In genomic region chr13:32850668-32851404, GRCm38 (mm10) we compare ENCODE assay signal across 9 mouse cellular contexts. TPM values are rescaled to one million over a fixed set of nuclear protein-coding genes. Genes with fewer than 3 reads are reported as not detected.
DNase-seq lines count a peak whose midpoint lies in the region; ATAC-seq and TF ChIP-seq lines count a peak whose summit lies in the region.
"Had no signal": no experiment of that assay in that cellular context is flagged by ENCODE, and none has a peak within 500 bp of the region (broad histone marks: within the 10 kb centered on the region; RNA-seq: fewer than 3 reads in every experiment).

TSS of gene Serpinb1a (minus strand) at chr13:32851185.

- H3K9me3 ChIP-seq in liver, embryonic 14.5 days (ENCODE audit: control insufficient read depth, low read length), result no peaks in the 10 kb centered on the region

- TF ChIP-seq POLR2A in embryonic fibroblast, embryonic 13.5 days (IDR thresholded peaks at IDR 0.05; ENCODE audit: low read depth, low read length), result peak; percentile 62
- TF ChIP-seq POLR2A in spleen, adult 2 months (IDR thresholded peaks at IDR 0.05; ENCODE audit: low read depth, low read length), result peak; percentile 95

- no peak for TF ChIP-seq CTCF in embryonic fibroblast, embryonic 13.5 days (IDR thresholded peaks at IDR 0.05; ENCODE audit: borderline replicate concordance, insufficient read depth, low read length)
- TF ChIP-seq CTCF in liver, embryonic 14.5 days (IDR thresholded peaks at IDR 0.05; ENCODE audit: low read depth), result no peak
- TF ChIP-seq CTCF in spleen, adult 2 months (IDR thresholded peaks at IDR 0.05; ENCODE audit: extremely low read depth, insufficient read depth, insufficient read length, insufficient replicate concordance), result no peak

- no peaks in the 10 kb centered on the region for H3K27me3 ChIP-seq in liver, embryonic 14.5 days (ENCODE audit: control insufficient read depth, insufficient read depth, low read length)
- no peaks in the 10 kb centered on the region for H3K27me3 ChIP-seq in spleen, adult 2 months (ENCODE audit: control insufficient read depth, insufficient read depth, low read length)

- H3K27ac ChIP-seq in embryonic fibroblast, embryonic 13.5 days (ENCODE audit: insufficient read depth, low read length), result no peak within 1 kb of the TSS
- no peak within 1 kb of the TSS for H3K27ac ChIP-seq in liver, embryonic 14.5 days
- H3K27ac ChIP-seq in spleen, adult 2 months (ENCODE audit: insufficient read depth, low read length), result peak within 1 kb of the TSS; percentile 87

- no peak within 1 kb of the TSS for H3K4me3 ChIP-seq in embryonic fibroblast, embryonic 13.5 days (ENCODE audit: insufficient read depth, low read length)
- H3K4me3 ChIP-seq in liver, embryonic 14.5 days (ENCODE audit: insufficient read depth in 1 of 2, low read depth in 2 of 2, low read length in 2 of 2), result peak within 1 kb of the TSS in 1 of 2 experiments; percentile 13; a peak in 1 of 4 replicates
- H3K4me3 ChIP-seq in spleen, adult 2 months (ENCODE audit: extremely low read depth, insufficient read depth, insufficient read length), result peak within 1 kb of the TSS; percentile 71
- H3K4me3 ChIP-seq: erythroblast, embryonic 14.5 days had no signal

- DNase-seq in adipocyte (ENCODE audit: low spot score), result peak; percentile 72
- no peak for DNase-seq in liver, embryonic 14.5 days (ENCODE audit: low read depth in 3 of 3, low spot score in 3 of 3)
- DNase-seq in spleen, adult 2 months (ENCODE audit: low read depth in 1 of 2, low spot score in 2 of 2), result peak; percentile 35 to 78
- DNase-seq in left cerebral cortex, adult 11 months (ENCODE audit: low spot score), result no peak
- no peak for DNase-seq in layer of hippocampus, adult 8-10 months (ENCODE audit: low spot score in 2 of 2)
- DNase-seq in embryo, embryonic 9.5 days (ENCODE audit: extremely low spot score), result no peak

- TF ChIP-seq EP300 in liver, embryonic 14.5 days (IDR thresholded peaks at IDR 0.05; ENCODE audit: low read depth), result no peak

- 31% methylated on average over 10 of the region's 10 CpGs for WGBS in liver, embryonic 14.5 days (ENCODE audit: insufficient replicate concordance)
- WGBS in spleen, adult 2 months, result 16% methylated on average over 10 of the region's 10 CpGs

- H3K4me1 ChIP-seq in embryonic fibroblast, embryonic 13.5 days (ENCODE audit: control insufficient read depth, insufficient read depth, low read length), result 0 out of 2 replicates have a peak, but pooled peaks cover 2% of the 10 kb centered on the region
- peaks cover 0 to 4% of the 10 kb centered on the region in 2 experiments; a peak in 1 of 4 replicates for H3K4me1 ChIP-seq in liver, embryonic 14.5 days (replicated peaks; ENCODE audit: control insufficient read depth in 2 of 2, insufficient read depth in 2 of 2, low read length in 1 of 2)
- peaks cover 15% of the 10 kb centered on the region; the same call in 1 of the 2 replicates for H3K4me1 ChIP-seq in spleen, adult 2 months (ENCODE audit: control insufficient read depth, insufficient read depth, insufficient read length)

- 0 out of 2 replicates have a peak within 1 kb of the TSS, but pooled peaks have one; percentile 6 for H3K4me2 ChIP-seq in liver, embryonic 14.5 days (ENCODE audit: low read depth)

- no peaks in the 10 kb centered on the region for H3K36me3 ChIP-seq in liver, embryonic 14.5 days (replicated peaks; ENCODE audit: control insufficient read depth, insufficient read depth, low read depth)
- H3K36me3 ChIP-seq in spleen, adult 2 months (ENCODE audit: control insufficient read depth, insufficient read depth, low read length), result peaks cover 15% of the 10 kb centered on the region

- H3K9ac ChIP-seq in liver, embryonic 14.5 days (replicated peaks), result no peak within 1 kb of the TSS

- ATAC-seq in inflammation-experienced regulatory T-cells, adult 6 months, result no peak
- no peak for ATAC-seq in liver, embryonic 14.5 days (ENCODE audit: insufficient read depth)

RNA-seq across cellular contexts. Expression of gene Serpinb1a, which starts in this region (rescaled TPM):
- polyA plus RNA-seq in embryonic fibroblast, embryonic 13.5 days (2011; ENCODE audit: insufficient read length, low read depth, missing spikeins), result 12.6 and 22.7 TPM in 2 replicates
- 10 to 100 TPM; 10.1 to 86.4 (median 28.2) TPM for polyA plus RNA-seq in inflammation-experienced regulatory T-cells, adult 6 months (2017; shearing (Covaris generic))
- 3.9 and 8.0 TPM in 2 replicates for polyA plus RNA-seq in liver, embryonic 14.5 days (2012; rRNA removed)
- 21.2 and 32.4 TPM in 2 replicates for polyA plus RNA-seq in liver, embryonic 14.5 days (2014; fragmentation: Nextera tagmentation; extraction: Ambion mirVana)
- 24.6 and 30.2 TPM in 2 replicates for polyA plus RNA-seq in spleen, adult 2 months (2012; rRNA removed)
- 10 to 100 TPM in 1 of 4 experiments, 1 to 10 TPM in 3; 3.8 to 10.8 (median 6.7) TPM for total RNA-seq in layer of hippocampus, adult 8-10 months (2022)
- polyA plus RNA-seq: erythroblast, embryonic 14.5 days had no signal

Comparison
In these comparisons a context has a peak if more than half of its experiments do, and no peak if none do; other contexts are left out.
1. DNase-seq: peak in adipocyte (single experiment) and spleen, adult 2 months (2 of 2); none in liver, embryonic 14.5 days (0 of 3), left cerebral cortex, adult 11 months (single experiment), layer of hippocampus, adult 8-10 months (0 of 2) and embryo, embryonic 9.5 days (single experiment).